Mouse (Mus musculus) frontal cortex, postnatal 14 days (tissue): ENCODE results near the gene Trak1.

Experiments
- DNase-seq, 2 experiments: peaks; one replicate each; pipeline ENCODE4 v3.0.0; 2022; ENCODE audit warnings: low spot score in 2 of 2

Gene Trak1

DNA sequence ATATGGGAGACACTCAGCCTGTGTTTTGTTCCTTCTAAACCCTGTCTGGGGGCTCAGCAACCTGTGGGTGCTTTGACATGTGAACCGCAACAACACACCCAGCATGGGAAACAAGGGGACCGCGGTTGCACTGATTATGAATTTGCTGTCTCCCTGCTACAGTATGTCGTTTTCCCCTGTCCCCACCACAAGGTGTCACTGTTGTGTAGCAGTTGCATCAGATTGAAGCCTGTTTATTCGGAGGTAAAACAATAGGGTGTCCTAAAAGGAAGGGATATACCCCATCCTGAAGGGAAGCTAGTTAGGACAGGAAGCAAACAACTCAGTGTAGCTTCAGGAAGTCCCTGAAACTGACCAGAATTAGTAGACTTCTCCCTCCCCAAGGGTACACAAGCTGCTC, 182.2 kb downstream of the Trak1 start:
- DNase-seq = peak in 1 of 2 experiments; percentile 62

DNA sequence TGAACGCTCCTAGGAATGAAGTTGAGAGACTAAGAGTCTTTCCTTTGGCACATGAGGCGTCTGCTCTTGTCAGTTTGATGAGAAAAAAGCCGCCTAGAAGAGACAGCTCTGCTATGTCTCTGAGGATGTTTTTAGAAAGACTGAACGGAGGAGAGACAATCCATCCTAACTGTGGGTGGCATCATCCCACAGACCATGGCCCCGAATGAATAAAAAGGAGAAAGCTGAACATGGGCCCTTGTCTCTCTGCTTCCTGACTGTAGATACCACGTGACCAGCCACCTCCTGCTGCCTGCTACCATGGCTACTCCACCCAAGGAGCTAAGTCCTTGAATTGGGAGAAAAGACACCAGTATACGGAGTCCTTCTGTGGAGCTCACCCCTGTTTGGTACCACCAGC, 189.9 kb downstream of the Trak1 start:
- DNase-seq = no peak

DNA sequence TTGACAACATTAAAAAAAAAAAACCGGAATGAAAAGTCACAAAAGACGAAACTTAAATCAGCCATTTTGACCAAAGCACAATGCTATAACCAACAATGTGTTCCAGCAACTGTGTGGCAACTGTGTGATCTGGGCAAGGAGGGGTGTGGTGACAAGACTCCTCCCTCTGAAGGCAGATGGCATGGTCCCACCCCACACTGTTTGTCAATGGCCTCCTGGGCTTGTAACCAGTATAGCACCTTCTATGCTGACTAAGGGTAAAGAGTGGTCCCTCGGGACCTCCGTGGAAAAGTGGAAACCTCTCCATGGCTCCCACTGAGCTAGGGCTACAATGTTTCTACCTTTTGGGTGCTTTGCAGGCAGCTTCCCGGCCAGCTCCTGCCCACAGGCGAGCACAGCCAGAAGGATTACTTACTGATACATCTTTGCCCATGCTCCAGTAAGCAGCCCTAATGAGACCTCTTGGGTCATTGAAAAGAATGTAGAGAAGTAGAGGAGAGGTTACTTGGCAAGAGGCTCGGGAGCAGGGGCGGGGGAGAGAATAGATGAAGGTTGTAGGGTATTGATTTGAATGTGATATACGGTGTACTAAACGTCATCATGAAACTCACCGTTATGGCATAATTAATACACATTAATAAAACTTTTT, 194.4 kb downstream of the Trak1 start:
- DNase-seq = no peak

DNA sequence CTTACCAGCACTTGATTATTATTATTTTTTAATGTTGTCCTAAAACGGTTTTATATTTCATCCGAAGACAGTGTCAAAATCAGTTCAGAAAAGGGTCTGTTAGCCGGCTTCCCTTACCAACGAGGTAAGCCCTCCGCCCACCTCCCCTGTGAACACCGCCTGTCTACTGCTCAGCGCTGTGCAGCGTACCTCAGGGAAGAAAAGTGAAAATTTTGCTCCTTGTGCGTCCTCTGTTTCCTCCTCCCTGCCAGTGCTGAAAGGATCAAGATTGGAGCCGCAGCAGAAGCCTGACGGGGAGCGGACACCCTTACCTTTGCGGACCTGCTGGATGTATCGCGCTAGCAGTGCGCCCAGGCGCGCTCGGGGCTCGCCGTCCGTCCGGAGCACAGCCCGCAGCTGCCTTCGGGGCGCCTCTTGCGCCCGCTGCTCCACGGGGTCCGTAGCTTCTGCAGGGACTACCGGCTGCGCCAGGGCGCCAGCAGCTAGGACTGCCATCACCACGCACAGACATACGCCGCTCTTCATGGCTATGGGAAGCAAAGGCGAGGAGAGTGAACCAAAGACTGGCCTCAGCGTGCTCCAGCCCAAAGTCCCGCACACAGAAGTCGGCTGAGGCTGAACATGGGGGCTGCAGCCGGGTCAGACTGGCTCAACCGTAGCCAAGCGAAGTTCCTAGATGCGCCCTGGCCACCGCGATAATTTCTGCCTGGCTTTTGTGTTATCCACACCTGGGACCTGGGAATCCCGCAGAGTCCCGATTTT, 196.9 kb downstream of the Trak1 start:
- DNase-seq = no peak

DNA sequence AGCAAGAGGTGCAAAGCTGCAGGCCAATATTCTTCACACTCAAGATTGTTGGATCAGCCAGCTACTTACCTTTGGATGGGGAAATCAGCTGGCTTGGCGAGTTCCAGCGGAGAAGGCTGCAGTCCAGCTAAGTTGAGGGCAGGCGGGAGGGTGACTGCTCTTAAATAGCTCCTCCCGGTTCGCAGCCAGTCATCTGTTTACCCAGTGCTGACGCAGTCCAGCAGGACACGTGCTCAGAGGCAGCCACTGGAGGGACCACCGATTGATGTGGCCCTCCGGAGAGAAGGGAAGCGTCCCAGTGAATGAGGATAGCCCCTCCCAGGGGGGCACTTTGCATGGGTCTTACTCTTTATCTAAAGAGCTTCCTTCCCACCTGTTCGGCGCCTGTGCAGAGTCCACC, 198.2 kb downstream of the Trak1 start, which contains the start of gene Cck:
Cck (minus strand) TSS at position 166 of the 400 bp plus-strand sequence.
- peak in 1 of 2 experiments; percentile 52 for DNase-seq

DNA sequence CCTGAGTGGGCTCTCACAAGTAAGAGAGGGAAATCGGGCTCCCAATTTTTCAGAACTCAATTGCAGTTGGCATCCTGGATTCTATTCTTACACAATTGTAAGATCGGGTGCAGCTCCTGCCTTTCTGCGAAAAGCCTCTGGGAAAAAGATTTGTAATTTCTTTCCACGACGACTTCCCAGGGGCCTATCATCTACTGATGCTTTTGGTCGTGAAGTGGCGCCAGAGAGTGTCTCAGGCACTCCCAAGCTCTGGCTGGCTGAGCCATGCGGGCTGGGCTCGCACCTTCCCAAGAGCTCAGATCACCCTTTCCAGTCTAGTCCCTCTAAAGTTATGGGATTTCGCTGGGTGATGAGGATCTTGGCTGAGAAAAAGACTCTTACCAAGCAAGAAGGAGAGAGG, 198.8 kb downstream of the Trak1 start:
- DNase-seq = no peak

DNA sequence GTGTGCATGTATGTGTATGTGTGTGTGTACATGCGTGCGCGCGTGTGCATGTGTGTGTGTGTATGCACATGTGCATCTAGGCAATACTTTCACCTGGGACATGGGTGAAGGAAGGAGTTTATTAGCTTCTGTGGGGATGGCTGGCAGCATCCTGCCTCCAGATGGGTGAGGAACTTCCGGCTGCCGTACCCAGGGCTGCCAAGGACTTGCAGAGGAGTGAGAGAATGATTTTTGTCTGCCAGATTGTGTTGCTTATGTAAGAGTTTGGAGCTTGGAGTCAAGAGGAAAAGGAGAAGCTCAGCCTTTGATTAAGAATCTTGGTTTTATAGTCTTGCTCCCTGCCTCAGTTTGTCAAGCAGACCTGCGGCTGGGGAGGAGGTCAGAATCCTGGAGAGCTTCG, 208.0 kb downstream of the Trak1 start:
- DNase-seq = peak in 1 of 2 experiments; percentile 33

DNA sequence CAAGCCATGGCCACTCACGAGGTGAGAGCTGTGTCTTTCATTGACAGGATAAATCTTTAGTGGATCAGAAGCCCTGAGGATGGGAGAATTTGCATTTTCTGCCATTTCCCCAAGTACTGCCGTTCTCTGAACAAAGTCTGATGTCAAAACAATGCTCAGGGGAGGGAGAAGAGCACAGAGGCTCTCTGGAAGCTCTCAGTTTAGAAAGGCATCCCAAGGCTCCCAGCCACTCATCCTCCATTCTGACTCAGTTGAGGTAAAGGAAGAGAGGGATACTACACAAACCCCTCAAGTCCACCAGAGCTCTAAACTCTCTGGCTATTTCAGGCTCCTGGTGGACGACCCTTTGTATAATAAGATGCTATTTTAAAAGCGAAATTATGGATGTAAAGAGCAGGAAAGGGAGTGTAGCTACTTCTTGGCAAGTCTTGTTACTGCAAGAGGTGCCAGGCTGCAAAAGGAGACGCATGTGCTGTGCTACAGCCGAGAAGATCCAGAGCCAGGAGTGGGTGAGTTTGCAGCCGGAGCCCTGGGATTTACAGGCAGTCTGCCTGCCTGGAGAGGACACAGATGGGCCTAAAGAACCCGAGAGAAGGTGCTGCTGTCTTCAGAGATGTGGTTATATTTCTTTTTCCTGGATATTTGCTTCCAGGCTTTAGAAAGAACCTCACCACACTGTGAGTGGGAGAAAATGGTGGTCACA, 209.3 kb downstream of the Trak1 start:
- peak; percentile 53 to 64 for DNase-seq

DNA sequence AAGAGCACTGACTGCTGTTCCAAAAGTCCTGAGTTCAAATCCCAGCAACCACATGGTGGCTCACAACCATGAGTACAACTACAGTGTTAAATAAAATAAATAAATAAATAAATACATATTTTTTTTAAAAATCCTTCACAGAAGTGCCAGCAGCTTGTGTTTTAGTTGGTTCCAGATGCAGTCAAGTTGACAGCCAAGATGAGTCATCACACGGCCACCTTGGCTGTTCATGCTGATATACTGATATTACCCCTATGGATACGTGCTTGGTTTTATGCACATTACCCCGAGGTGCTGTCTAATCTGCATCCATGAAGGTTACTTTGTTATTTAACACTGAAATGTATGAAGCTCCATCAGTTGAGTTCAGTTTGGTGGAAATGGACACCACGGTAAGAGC, 214.6 kb downstream of the Trak1 start:
- DNase-seq = no peak

DNA sequence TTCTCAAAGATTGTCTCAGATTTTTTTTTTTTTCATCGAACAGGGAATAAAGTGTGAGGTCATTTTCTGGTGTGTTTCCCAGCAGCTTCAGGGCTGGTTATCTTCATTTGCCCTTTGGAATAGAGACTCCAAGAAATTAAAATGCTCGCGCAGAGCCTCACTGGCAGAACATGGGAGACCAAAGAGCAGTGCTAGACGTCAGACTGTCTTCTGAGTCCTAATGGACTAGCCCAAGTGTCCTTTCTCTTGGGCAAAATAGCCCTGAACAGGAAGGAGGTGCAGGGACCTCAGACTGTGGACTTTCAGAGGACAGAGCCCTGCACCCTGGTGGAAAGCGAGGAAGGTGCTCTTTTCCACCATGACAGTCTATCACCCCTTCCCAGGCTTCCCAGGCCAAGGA, 217.2 kb downstream of the Trak1 start:
- DNase-seq = no peak

DNA sequence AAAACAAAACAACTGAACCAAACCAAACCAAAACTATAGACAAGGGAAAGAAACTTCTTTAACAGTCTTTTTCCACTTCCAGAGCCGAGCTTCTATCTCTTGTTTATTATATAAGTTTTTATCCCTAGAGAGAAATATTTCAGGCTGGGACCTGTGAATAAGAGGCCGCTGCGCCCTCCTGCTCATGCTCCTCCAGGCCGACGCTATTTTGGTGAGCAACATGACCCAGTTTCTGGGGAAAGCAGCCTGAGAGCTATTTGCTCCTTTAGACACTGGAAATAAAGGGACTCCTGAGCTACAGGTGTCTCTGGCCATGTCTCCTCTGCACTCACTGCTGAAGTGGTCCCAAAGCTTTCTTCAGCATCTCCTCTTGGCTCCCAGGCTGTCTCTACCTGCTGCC, 222.7 kb downstream of the Trak1 start:
- DNase-seq = no peak
